Mouse (Mus musculus) spleen, adult 2 months (tissue): Measurements from ENCODE around the gene Acsbg1. TPM values are rescaled to one million over a fixed set of nuclear protein-coding genes. Genes with fewer than 3 reads are reported as not detected.
A peak's percentile ranks its signal among the peaks of the same experiment; 100 is the strongest.

Experiments
- DNase-seq, 2 experiments: peaks; one replicate each; pipeline versions ENCODE4 v3.0.0 to v3.0.0-alpha.2; 2012 to 2021; ENCODE audit warnings: low spot score in 2 of 2, low read depth in 1 of 2
- H3K27ac ChIP-seq: fragments of 200-500 bp; 2 replicates; pipeline ENCODE4 v1.5.1; 2012; ENCODE audit warnings: low read length, inconsistent platforms; ENCODE audit not compliant: insufficient read depth
- H3K27me3 ChIP-seq: fragments of 200-500 bp; 2 replicates; pipeline ENCODE4 v1.6.1; 2012; ENCODE audit warnings: mild to moderate bottlenecking, moderate library complexity, low read length, inconsistent platforms; ENCODE audit not compliant: control insufficient read depth, insufficient read depth
- H3K36me3 ChIP-seq: fragments of 200-500 bp; 2 replicates; pipeline ENCODE4 v1.6.1; 2012; ENCODE audit warnings: mild to moderate bottlenecking, low read length, inconsistent platforms; ENCODE audit not compliant: control insufficient read depth, insufficient read depth
- H3K4me1 ChIP-seq: fragments of 200-500 bp; 2 replicates; pipeline ENCODE4 v1.6.1; 2011; ENCODE audit warnings: inconsistent platforms; ENCODE audit not compliant: control insufficient read depth, insufficient read depth, insufficient read length
- H3K4me3 ChIP-seq: fragments of 200-500 bp; 2 replicates; pipeline ENCODE4 v1.5.1; 2011; ENCODE audit warnings: mild to moderate bottlenecking, inconsistent platforms; ENCODE audit not compliant: insufficient read depth, insufficient read length; ENCODE audit errors: extremely low read depth
- CTCF ChIP-seq: fragments of 200-500 bp; IDR thresholded peaks from 2 replicates; pipeline ENCODE4 v1.5.1; 2011; ENCODE audit warnings: mild to moderate bottlenecking, inconsistent platforms; ENCODE audit not compliant: insufficient read depth, insufficient read length, insufficient replicate concordance; ENCODE audit errors: extremely low read depth
- POLR2A ChIP-seq: fragments of 200-500 bp; IDR thresholded peaks from 2 replicates; pipeline ENCODE4 v1.6.1; 2011; ENCODE audit warnings: low read depth, low read length, inconsistent platforms
- WGBS: fragments of 180-500 bp; shearing (Covaris S2); methylation state at CpG from one replicate; pipeline ENCODE4 v1.1.7; 2018; 5-methylcytosine and 5-hydroxymethylcytosine counted together
- polyA plus RNA-seq: library from polyadenylated mRNA; depleted of rRNA; stranded (reverse); fragments of >200 nt; gene quantifications from 2 replicates; pipeline ENCODE4 v1.2.3, GENCODE M21; 2012

Gene Acsbg1
- polyA plus RNA-seq, 1 experiment, result 3.2 TPM

DNA sequence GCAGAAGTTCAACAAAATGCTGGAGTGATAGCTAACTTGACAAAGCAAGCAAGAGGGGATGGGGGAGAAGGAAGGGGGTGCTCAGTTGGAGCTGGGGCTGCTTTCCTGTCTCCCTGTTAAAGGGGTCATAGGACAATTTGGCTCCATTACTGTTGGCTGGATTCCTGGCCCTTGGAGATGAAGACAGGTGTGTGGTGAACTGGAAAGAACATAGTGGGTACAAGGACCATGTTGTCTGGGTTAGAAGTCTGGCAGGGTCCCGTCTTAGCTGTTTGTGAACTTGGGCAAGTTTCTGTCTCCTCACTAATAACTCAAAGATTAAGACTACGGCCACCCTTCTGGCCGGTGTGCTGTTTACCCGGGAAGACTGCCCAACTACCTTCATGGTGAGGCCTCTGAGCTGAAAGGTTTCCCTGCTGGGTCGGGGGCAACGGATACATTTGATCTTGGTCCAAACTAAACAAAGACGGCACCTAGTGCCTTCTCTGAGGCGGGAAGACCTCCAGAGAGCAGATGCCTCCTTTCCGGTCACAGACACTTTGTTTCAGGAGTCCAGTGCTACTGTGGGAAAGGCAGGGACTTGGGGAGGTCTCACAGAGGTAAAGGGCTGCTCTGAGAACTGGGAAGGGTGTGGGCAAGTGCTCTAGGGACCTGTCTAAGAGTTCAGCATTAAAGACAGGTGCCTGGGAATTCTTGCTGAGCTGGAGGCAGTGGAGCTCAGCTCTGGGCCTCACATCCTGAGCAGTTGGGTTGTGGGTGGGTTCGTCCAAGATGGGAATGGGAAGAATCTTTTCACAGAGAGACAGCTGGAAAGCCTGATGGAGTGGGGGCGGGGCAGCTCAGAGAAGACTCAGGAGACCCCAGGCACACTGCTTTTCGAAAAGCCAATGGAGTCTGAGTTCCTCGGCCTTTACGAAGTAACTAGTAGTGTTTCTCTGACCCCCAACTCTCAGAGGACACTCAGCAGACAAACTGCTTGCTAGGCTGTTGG lies 25.9 kb upstream of the Acsbg1 start:
- no peak for DNase-seq
- Histone ChIP-seq H3K27ac (no peak overlapping the region), H3K36me3 (no peaks in the 10 kb centered on the region), H3K4me3 (no peak overlapping the region), H3K27me3 (no peaks in the 10 kb centered on the region), H3K4me1 (no peaks in the 10 kb centered on the region)
- no peak for TF ChIP-seq CTCF
- no peak for TF ChIP-seq POLR2A
- WGBS, result 81% methylated on average over 14 of the region's 14 CpGs

DNA sequence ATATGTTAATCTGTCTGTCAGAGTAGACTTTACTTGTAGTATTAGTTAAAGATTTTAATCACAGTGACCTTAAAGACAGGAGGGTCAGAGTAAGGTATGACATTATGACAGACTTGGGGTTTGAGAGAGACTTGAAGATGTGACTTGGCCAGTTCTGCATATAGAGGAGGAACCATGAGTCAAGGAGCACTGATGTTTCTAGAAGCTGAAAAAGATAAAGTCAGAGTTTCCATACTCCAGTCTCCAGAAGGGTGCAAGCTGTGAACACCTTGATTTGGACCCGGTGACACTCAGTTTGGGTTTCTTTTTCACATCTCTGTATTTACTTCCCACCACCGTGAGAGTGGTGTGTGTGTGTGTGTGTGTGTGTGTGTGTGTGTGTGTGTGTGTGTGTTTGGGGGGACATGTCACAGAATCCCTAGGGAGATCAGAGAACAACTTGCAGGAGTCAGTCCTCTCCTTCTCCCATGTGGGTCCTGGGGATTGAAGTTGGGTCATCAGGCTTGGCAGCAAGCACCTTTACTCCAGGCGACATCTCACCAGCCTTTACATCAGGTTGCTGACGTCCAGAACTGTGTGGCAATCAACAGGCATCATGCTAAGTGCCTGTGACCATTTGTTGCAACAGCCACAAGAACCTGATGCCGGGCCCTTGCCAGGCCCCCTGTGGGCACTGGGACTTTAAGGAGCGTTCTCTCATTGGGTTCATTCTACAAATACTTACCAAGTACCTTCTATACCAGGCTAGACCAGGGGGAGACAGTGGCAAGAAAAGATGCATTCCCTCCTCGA lies 22.3 kb upstream of the Acsbg1 start:
- H3K4me3 ChIP-seq, result no peak overlapping the region
- H3K27me3 ChIP-seq, result no peaks in the 10 kb centered on the region
- no peak overlapping the region for H3K27ac ChIP-seq
- DNase-seq, result no peak
- H3K4me1 ChIP-seq, result no peaks in the 10 kb centered on the region
- TF ChIP-seq CTCF (no peak), POLR2A (no peak)
- no peaks in the 10 kb centered on the region for H3K36me3 ChIP-seq
- WGBS, result 78% methylated on average over 7 of the region's 7 CpGs

DNA sequence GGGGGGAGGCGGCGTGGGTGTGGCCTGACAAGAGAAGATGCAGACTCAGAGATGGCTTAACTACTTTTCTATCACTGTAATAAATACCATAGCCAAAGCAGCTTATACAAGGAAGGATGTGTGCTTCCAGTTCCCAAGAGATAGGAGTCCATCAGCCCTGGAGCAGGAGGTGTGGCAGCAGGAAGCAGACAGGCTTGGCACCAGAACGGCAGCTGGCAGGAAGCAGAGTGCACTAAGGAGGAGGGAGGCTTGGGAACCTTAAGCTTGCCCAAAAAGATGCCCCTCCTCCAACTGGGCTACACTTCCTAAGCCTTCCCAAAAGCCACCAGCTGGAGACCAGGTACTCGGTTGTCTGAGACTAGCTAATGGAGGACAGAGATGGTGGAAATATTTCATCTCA lies 21.2 kb upstream of the Acsbg1 start:
- no peaks in the 10 kb centered on the region for H3K36me3 ChIP-seq
- WGBS, result 74% methylated on average over 4 of the region's 4 CpGs
- DNase-seq, result no peak
- no peaks in the 10 kb centered on the region for H3K4me1 ChIP-seq
- H3K27me3 ChIP-seq, result no peaks in the 10 kb centered on the region
- no peak overlapping the region for H3K4me3 ChIP-seq
- no peak overlapping the region for H3K27ac ChIP-seq
- no peak for TF ChIP-seq POLR2A
- TF ChIP-seq CTCF, result no peak

DNA sequence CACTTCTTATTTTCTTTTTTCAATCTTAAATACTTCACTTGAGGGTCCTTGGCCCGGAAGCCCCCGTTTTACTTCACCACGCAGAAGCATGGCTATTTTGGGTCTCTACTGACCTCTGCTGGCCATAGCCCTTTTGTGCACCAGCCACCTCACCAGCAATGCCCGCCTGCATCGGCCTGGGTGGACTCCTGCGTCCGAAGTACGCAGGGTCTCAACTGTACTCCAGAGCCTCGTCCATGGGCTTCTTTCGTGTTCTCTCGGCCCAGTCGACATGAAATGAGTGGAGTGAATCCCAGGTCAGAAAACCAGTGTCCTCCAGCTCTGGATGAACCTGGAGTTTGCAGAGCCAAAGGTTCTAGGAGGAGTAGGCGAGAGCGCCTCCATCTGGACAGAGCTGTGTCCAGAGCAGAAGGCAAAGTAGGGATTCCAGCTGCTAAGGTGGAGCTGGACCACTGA lies 14.9 kb upstream of the Acsbg1 start:
- Histone ChIP-seq H3K27me3 (no peaks in the 10 kb centered on the region), H3K36me3 (no peaks in the 10 kb centered on the region), H3K4me3 (peak overlapping the region; percentile 12; the same call in 1 of the 2 replicates), H3K4me1 (no peaks in the 10 kb centered on the region), H3K27ac (no peak overlapping the region)
- TF ChIP-seq CTCF, result peak; percentile 81; the same call in 1 of the 2 replicates
- no peak for TF ChIP-seq POLR2A
- WGBS, result 6% methylated on average over 14 of the region's 14 CpGs
- peak in 1 of 2 experiments; percentile 58 for DNase-seq

GRCm38 (mm10) chr9:54673887-54674286 lies 12.2 kb upstream of the Acsbg1 start:
- Histone ChIP-seq H3K27me3 (no peaks in the 10 kb centered on the region), H3K36me3 (no peaks in the 10 kb centered on the region), H3K4me3 (no peak overlapping the region), H3K4me1 (no peaks in the 10 kb centered on the region), H3K27ac (no peak overlapping the region)
- 91% methylated on average over 13 of the region's 13 CpGs for WGBS
- DNase-seq, result no peak
- no peak for TF ChIP-seq CTCF
- no peak for TF ChIP-seq POLR2A

DNA sequence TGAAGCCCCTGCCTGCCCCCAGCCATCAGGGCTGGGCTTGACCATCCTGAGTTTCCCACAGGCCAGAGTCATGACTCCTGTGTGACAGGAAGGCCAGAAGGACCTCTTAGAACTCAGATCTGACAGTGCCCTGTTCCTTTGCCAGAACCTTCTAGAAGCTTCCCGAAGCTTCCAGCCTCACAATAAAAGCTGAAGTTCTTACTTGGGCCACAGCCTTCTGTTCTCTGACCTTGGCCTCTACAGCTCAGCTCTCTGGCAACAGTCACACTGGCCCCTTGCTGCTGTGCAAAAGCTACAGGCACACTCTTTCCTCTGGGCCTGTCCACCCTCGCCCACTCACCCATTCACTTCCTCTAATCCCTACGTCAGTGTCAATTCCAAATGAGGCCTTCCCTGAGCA lies 10.3 kb upstream of the Acsbg1 start:
- 82% methylated on average over 3 of the region's 3 CpGs for WGBS
- DNase-seq, result no peak
- H3K36me3 ChIP-seq, result no peaks in the 10 kb centered on the region
- no peak for TF ChIP-seq POLR2A
- no peak for TF ChIP-seq CTCF
- no peak overlapping the region for H3K27ac ChIP-seq
- H3K27me3 ChIP-seq, result no peaks in the 10 kb centered on the region
- H3K4me3 ChIP-seq, result no peak overlapping the region
- no peaks in the 10 kb centered on the region for H3K4me1 ChIP-seq
